Mouse (Mus musculus): ENCODE results near the gene Mis18a.
A peak's percentile ranks its signal among the peaks of the same experiment; 100 is the strongest.

Gene Mis18a

DNA sequence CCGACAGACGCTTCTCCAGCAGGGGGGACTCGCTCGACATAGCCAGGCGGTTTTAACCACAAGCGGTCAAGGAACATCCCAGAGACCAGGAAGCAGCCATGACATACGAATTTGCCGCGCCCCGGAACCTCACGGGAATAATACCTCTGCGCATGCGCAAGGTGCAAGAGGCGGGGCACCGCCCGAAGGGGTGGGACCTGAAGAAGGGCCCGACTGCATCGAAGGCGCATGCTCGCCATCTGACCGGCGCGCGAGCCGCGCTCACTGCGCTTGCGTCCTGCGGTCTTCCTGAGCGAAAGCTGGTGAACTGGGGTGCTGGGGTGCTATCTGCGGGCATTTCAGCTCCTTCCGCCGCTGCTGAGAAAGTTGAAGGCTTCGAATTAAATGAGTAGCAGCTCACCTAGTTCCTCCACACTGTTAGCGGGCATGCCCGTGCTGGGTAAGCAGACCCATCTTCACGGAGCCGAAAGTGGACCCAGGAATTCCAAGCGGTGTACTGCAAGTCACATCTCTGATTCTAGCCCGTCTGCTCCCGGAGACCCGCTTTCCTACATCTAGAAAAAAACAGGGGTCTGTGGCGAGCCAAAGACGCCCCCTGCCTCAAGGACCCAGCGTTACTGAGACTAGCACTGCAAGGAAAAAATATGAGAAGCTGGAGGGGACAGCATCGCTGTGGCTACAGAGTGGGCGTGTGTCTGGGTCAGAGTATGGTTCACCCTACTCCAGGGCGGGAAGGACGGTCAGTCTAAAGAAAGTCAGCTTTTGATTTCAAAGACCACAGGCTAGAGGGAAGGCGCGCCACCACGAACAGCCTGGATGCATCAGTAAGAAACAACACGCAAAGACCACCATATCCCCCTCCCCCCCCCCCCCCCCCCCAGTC, at the start of gene Mis18a:
TSS of gene Mis18a (minus strand) at position 172 of the 883 bp plus-strand sequence.
- peak; percentile 98 for DNase-seq (ENCODE audit: low spot score)

- no peak for DNase-seq (ENCODE audit: low spot score)
These were observed 48.8 kb upstream of the Mis18a start for GRCm38 (mm10) chr16:90775946-90776520.

GRCm38 (mm10) chr16:90774646-90775045, 47.4 kb upstream of the Mis18a start:
- no peak for DNase-seq (ENCODE audit: low spot score)

GRCm38 (mm10) chr16:90774216-90774615, 47.0 kb upstream of the Mis18a start:
- no peak for DNase-seq (ENCODE audit: low spot score)

DNA sequence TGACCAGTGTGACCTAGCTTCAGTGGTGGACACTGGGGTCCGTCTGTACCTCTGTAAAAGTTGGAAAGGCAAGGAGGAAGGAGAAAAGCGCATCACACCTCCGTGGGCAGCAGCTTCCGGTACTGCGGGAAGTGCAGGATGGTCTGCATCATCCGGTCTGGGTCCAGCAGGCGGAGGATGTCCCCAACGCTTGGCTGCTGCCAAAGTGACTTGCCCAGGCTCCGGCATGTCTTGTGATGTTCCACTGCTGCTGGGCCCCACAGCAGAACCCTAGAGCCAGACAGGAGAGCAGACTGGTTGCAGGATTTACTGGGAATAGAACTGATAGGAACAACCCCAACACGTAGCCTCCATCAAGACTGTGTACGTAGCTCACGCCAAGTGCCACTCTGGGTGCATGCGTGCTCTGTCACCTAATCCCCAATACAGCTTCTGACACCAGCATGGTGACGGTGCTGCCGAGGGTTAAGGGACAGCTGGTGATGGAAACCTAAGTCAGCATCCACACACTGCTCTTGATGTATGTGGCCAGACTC, 39.8 kb upstream of the Mis18a start:
- DNase-seq (ENCODE audit: low spot score), result no peak

GRCm38 (mm10) chr16:90765195-90765877, 38.1 kb upstream of the Mis18a start:
- DNase-seq (ENCODE audit: low spot score), result no peak

DNA sequence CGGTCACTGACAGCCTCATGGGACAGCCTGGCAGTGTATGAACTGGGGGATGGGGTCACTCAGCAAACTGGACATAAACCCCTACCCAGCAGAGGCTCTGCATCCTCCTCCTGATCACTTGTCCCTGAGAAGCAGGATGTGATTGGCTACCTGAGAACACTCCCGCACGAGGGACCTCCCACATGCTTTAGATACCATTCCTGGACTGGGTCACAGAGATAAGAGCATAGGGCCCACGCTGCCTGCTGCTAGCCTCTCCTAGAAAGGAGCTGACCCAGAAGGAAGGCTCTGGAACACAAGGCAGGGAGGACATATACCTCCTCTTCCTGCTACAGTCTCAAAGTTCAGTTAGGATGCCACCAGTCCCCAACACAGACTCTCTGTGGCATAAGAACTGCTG, 33.3 kb upstream of the Mis18a start:
- no peak for DNase-seq (ENCODE audit: low spot score)

GRCm38 (mm10) chr16:90759335-90759734, 32.1 kb upstream of the Mis18a start:
- no peak for DNase-seq (ENCODE audit: low spot score)

- DNase-seq (ENCODE audit: low spot score), result no peak
These were observed 26.3 kb upstream of the Mis18a start for GRCm38 (mm10) chr16:90753386-90753941.

GRCm38 (mm10) chr16:90748169-90748568, 21.0 kb upstream of the Mis18a start:
- no peak for DNase-seq (ENCODE audit: low spot score)

DNA sequence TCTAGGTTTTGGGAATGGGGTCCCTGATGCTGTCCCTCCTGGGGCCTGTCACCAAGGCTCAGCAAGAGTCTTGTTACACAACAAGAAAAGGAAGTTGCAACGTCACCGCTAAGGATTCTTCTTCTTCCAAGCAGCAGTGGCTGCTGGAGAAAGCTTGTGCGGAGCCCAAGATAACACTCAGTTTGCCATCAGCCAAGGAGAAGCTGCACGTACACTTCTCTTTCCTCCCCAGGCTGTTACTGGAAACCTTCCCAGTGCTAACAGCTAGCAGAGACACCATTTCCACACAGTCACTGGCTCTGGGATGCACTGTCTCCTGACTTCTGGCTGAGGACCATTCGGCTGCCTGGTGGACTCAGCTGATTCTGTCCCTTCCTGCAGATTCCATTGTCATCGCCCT, 19.9 kb upstream of the Mis18a start:
- DNase-seq (ENCODE audit: low spot score), result no peak

DNA sequence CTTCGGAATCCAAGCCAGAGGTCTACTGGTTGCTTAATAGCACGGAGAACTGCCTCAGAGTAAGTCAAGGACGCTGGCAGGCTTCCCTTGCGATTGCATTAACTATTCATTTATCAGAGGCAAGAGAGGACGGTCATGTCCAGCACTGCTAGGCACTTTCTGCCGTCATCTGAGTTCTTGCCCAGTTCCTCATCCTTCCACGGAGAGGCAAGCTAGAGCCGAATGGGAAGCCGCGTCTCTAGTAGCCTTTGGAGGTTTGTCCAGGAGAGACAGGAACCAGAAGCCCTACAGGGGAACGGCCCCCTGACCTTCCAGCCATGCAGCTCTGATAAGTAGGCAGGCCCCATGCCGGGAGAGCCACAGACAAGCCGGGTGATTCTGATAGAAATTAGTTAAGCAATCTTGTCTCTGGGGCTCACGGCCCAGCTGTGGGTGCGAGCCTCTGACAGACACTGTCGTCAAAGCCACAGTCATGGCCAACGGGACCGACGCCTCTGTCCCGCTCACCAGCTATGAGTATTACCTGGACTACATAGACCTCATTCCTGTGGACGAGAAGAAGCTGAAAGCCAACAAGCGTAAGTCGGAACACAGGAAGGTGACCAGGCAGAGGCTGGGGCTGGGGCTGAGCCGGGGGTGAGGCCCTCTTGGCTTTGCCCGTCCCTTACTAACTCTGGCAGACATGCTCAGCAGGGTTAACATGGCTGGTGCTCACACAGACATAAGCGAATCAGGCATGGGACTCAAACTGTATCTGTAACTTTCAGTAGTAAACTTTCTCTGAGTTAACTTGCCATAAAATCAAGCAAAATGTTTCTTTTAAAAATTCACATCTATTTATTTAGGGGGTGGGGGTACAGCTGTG, 11.1 kb upstream of the Mis18a start, which contains the start of gene Mrap:
TSS of gene Mrap (plus strand) at position 116 of the 865 bp plus-strand sequence.
- no peak for DNase-seq (ENCODE audit: low spot score)

DNA sequence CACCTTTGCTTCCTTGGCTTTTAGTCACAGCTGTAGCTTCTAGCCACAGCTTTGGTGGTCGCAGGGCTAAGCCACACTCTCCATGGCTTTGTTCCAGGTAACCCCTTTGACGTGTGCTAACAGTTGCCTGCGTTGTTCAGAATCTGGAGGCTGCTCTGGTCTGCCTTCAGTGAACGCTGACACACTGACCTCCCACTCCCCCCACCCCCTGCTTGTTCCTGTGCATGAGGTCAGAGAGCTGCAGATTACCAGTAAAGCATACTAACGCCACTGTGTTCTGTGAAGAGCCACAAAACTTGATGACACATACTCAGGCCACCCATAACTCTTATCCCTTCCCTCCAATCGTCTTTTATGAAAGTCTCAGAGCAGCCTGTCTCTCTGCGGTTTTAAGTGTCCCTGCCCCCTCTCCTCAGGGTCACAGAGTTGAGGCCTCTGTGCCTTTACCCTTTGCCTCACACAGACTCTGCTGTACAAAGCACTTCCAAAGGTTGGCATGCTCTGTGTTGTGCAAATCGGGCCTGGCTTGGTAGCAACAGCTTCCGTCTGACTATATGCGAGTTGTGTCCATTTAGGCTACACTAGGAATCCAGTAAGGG, 9.6 kb upstream of the Mis18a start:
- DNase-seq (ENCODE audit: low spot score), result no peak

DNA sequence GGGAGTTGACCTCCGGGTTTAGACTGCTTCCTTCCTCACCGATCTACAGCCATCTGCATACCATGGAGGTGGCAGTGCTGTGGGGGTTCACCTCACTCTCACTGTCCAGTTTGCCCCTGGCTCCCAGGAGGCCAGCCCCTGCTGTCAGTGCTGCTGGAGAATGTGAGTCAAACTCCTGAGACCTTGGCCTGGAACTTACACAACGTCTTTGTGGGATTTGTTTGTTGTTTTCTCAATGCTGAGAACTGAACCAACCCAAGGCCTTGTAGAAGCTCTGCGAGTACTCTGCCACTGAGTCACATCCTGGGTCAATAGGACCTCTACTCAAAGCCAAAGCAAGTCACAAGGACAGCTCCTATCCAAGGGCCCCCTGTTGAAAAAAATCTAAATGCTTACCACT, 8.4 kb upstream of the Mis18a start:
- DNase-seq (ENCODE audit: low spot score), result no peak

- no peak for DNase-seq (ENCODE audit: low spot score)
These were observed 490 bp downstream of the Mis18a start for GRCm38 (mm10) chr16:90726600-90727227.

GRCm38 (mm10) chr16:90724051-90724450, 3.2 kb downstream of the Mis18a start:
- DNase-seq (ENCODE audit: low spot score), result no peak

GRCm38 (mm10) chr16:90710313-90710712, 16.9 kb downstream of the Mis18a start:
- DNase-seq (ENCODE audit: low spot score), result no peak

DNA sequence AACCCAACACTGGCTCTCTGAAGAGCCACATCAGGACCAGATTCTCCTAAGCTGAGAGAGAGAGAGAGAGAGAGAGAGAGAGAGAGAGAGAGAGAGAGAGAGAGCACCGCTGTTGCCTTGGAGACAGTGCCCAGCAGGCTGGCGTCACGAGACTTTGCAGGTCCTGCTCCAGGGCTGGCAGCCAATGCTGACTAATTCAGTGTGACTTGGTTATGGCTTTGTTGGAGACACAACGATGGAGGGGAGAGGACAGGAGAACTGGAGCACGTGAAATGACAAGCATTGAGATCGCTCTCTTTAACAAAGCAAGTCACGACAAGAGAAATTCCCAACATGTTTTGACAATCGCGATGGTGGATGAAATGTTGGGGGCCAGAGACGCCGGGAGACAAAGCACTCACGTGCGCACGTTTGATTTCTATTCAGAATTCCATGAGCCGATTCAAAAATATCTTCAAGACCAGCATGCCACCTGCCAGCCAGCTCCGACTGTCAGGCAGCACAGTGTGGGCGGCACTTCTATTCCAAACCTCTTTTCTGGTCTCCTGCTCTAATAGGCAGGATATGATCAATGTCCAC, 17.4 kb downstream of the Mis18a start:
- no peak for DNase-seq (ENCODE audit: low spot score)

- no peak for DNase-seq (ENCODE audit: low spot score)
These were observed 20.9 kb downstream of the Mis18a start for GRCm38 (mm10) chr16:90706279-90706678.
